Mouse (Mus musculus): ENCODE data around the gene Plxna4.

Plxna4 gene

GRCm38 (mm10) chr6:32407574-32408185 lies 180.3 kb downstream of the Plxna4 start:
- peak; percentile 29 for DNase-seq (ENCODE audit: extremely low spot score)

GRCm38 (mm10) chr6:32406316-32407095 lies 181.5 kb downstream of the Plxna4 start:
- DNase-seq (ENCODE audit: extremely low spot score) = no peak

- DNase-seq (ENCODE audit: extremely low spot score) = no peak
Observed at GRCm38 (mm10) chr6:32402560-32403235, 185.3 kb downstream of the Plxna4 start.

GRCm38 (mm10) chr6:32398261-32398660 lies 189.7 kb downstream of the Plxna4 start:
- DNase-seq (ENCODE audit: extremely low spot score) = no peak

GRCm38 (mm10) chr6:32397133-32397730 lies 190.8 kb downstream of the Plxna4 start:
- no peak for DNase-seq (ENCODE audit: extremely low spot score)

DNA sequence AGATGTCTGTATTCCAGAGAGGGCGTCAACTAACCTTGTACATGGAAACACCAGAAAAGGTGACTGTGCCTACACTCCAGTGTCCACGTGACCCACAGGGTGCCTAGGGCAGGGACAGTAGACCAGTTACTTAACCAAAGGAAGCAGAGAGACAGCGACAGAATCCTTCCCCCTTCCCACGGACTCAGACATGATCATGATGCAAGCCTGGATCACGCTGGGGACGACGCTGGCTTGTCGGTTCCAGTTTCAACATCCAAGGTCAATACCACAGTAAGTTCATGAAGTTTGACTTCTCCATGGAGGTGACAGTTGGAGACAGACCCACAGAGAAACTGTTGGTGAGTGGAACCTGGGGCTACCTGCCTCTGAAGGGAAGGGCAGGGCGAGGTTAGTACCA lies 192.6 kb downstream of the Plxna4 start:
- DNase-seq (ENCODE audit: extremely low spot score) = no peak

DNA sequence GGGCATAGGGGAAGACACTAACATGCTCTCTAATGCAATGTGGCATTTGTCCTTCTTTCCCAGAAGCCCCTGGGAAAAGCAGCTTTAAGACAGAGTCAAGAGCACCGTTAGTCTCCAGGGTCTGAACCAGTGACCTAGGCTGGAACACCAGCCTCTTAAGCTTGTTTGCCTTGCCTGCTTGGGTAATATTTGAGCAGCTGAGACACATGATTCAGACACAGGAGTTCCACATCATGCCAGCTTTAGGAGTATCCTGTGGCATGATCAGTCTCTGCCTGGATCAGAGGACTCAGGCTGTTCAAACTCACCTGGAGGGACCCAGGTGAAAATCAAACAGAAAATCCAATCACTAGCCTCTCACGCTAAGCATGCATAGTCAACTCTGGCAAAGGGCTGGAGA lies 195.7 kb downstream of the Plxna4 start:
- DNase-seq (ENCODE audit: extremely low spot score) = no peak

DNA sequence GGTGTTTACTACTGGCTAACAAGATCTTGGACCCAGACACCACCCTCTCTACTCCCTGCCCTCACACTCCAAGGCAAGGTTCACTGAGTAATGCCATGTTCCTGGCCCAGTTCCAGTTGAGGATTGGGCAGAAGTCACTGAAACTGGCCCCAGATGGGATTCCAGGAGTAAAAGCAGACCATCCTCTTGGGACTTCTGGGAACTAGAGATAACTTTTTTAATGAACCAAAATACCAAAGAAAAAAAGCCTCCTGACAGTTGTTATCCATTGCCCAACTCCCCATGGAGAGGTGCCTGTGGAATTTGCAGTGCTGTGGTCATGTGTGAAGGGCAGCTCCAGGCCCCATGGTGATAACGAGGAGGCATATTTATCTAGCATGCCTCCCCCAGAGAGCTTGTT lies 199.7 kb downstream of the Plxna4 start:
- DNase-seq (ENCODE audit: extremely low spot score) = no peak

- DNase-seq (ENCODE audit: extremely low spot score) = no peak
Observed at GRCm38 (mm10) chr6:32386915-32387314, 201.1 kb downstream of the Plxna4 start.

DNA sequence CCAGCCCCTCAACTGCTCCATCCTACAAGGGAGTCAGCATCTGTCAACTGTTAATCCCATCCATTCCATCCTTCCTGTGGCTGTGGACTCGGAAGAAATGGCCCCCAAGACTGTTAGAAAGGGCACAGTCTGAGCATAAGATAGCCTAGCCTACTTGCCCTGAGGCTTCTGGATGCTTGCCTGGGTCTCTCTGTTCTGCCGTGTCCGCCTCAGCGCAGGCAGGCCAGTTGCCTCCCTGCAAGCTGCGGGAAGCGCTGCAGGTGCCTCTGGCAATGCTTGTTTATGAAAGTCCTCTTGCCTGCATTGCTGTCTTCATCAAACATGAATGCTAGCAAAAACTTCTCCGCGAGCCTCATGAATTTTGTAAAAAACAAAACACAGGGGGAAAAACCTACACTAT lies 203.1 kb downstream of the Plxna4 start:
- no peak for DNase-seq (ENCODE audit: extremely low spot score)

DNA sequence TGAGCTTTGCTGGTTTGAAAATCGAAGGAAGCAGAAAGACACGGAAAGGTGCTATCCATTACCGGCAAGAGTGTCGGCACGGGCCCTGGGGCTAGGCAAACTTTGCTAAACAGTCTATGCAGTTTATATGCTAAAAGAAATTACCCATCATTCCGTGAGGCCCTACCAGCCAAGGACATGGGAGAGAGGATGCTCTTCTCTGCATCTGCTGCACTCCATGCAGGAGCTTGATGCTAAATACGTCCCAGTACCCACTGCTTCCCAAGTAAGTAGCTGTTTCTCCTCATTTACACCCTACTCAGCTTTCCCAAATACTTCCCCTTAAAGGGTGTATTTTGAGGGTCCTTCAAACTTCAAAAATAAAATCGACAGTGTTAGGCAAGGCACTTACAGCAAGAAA lies 203.6 kb downstream of the Plxna4 start:
- no peak for DNase-seq (ENCODE audit: extremely low spot score)

- DNase-seq (ENCODE audit: extremely low spot score) = peak; percentile 15
Observed at GRCm38 (mm10) chr6:32381516-32381915, 206.5 kb downstream of the Plxna4 start.

GRCm38 (mm10) chr6:32377181-32377580 lies 210.8 kb downstream of the Plxna4 start:
- no peak for DNase-seq (ENCODE audit: extremely low spot score)

- no peak for DNase-seq (ENCODE audit: extremely low spot score)
Observed at GRCm38 (mm10) chr6:32373931-32374361, 214.0 kb downstream of the Plxna4 start.

- DNase-seq (ENCODE audit: extremely low spot score) = no peak
Observed at GRCm38 (mm10) chr6:32369092-32369491, 218.9 kb downstream of the Plxna4 start.

DNA sequence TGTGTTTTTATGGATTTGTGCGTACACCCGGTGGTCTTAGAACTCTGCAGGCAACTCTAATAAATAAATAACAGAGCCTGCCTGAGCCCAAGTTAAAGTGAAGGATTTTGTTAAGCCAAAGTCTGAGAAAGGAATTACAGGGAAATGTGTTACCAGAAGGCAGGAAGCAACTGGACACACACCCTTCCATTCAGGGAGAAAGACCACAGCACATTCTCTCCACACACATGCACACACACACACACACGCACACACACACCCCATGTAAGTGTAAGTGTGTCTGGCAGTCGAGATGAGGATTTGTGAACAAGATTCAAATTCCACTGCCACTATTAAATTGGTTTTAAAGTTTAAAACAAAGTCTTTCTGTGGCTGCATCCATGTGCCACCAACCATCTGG lies 219.6 kb downstream of the Plxna4 start:
- DNase-seq (ENCODE audit: extremely low spot score) = no peak

DNA sequence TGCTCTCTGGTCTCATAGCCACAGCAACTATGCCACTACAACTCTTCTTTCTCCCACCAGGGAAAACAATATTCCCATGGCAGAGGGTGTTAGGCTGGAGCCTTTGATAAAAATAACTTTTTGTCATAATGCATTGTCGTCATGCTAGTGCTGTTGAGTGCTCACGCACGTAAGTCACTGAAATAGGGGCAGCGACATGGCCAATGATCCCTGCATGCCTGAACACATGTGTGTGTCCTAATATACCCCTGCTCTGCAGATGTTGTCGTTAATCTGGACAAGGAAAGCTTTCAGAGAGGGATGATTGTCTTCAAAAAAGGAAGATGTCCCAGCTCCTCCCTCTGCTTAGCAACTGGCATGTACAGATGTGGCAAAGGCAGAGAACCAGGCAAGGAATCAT lies 223.1 kb downstream of the Plxna4 start:
- no peak for DNase-seq (ENCODE audit: extremely low spot score)

GRCm38 (mm10) chr6:32363489-32364068 lies 224.4 kb downstream of the Plxna4 start:
- no peak for DNase-seq (ENCODE audit: extremely low spot score)

DNA sequence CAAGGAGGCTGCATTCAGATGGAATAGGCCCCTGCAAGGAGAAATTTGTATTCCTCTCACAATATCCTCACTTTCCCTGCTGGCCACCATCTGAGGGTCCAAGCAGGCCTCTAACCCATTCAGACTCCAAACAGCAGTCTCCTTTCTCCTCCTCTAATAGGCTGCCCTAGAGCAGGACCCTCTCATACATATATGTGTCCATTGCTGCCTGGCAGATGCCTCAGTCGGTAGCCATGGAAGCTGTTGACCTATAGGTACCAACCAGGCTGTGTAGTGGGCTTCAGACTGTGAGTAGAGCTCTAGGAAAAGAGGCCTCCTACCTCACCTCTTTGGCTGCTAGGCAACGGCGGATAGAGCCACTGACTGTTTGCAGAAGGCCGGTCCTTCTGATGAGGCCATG lies 225.6 kb downstream of the Plxna4 start:
- DNase-seq (ENCODE audit: extremely low spot score) = no peak

DNA sequence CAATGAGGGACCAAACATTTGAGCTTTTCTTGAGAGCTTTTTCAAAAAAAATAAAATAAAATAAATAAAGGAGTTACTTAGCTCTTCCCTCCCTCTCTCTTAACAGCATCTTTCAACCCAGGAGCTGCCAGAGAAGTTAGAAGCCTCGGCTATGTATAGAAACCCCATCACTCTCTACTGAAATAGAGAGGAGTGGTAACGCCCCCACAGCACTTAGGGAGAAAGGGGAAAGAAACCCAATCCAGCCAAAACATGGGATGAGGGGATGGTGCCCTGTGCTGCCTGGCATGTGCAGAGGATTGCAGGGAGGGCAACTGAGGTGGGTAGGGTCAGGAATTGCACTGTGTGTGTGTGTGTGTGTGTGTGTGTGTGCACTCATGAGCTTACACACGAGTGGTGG lies 228.3 kb downstream of the Plxna4 start:
- no peak for DNase-seq (ENCODE audit: extremely low spot score)

- DNase-seq (ENCODE audit: extremely low spot score) = no peak
Observed at GRCm38 (mm10) chr6:32357497-32357896, 230.5 kb downstream of the Plxna4 start.

DNA sequence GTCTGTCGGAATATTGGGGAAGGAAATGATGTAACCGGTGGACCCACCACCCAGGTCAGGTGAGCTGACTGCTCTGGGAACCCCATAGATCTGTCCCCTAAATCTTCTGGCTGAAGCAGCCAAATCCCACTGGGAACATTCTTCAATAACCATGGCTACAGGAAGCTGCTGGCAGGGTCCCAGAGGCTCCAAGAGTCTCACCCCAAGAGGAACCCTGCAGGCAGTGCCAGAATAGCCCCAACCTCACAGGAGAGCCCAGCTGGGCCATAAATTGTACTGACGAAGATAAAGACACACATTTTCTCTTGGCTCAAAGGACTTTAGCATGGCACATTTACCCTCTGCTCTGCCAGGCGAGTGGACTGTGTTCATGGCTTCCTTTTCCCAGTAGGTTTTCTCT lies 232.4 kb downstream of the Plxna4 start:
- DNase-seq (ENCODE audit: extremely low spot score) = no peak

Data from embryo, embryonic 9.5 days (tissue).